17 mouse cellular contexts compared by ENCODE assay signal in the genomic region with DNA sequence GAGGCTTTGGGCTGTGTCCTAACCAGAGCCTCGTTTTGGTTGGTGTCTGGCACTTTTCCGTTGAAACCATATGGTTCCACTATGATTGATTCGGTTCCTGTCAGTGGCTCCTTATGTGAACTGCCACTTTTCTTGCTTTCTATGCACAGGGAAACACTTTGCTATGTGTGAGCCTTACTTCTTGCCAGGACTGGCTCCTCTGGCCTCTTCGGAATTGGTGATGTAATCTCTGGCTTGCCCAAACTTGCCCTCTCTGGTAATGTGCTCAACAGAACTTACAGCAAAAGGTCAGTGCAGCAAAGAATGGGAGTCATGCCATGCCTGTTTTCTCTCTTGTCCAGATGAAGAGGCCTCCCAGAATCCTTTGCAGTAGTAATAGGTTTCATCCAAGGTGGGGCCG.
DNase-seq lines count a peak whose midpoint lies in the region; TF ChIP-seq lines count a peak whose summit lies in the region.
"Had no signal": no experiment of that assay in that cellular context is flagged by ENCODE, and none has a peak within 500 bp of the region (broad histone marks: within the 10 kb centered on the region; RNA-seq: fewer than 3 reads in every experiment).

No protein-coding gene starts in this region.

- no peak overlapping the region for H3K27ac ChIP-seq in kidney, adult 2 months (ENCODE audit: insufficient read depth, low read depth, low read length)
- H3K27ac ChIP-seq: hindbrain, embryonic 13.5 days; limb, embryonic 10.5 days; liver, embryonic 12.5 days; macrophage; midbrain, embryonic 12.5 days; stomach, embryonic 15.5 days had no signal

- WGBS in kidney, adult 2 months = 83% methylated on average over 5 of the region's 5 CpGs

- no peaks in the 10 kb centered on the region for H3K36me3 ChIP-seq in kidney, adult 2 months (ENCODE audit: control insufficient read depth, insufficient read depth, low read length)
- H3K36me3 ChIP-seq: hindbrain, embryonic 13.5 days; limb, embryonic 10.5 days; liver, embryonic 12.5 days; midbrain, embryonic 12.5 days; stomach, embryonic 15.5 days had no signal

- no peak for TF ChIP-seq POLR2A in kidney, adult 2 months (IDR thresholded peaks at IDR 0.05; ENCODE audit: low read depth, low read length)
- TF ChIP-seq POLR2A in brain, embryonic 14.5 days (IDR thresholded peaks at IDR 0.05; ENCODE audit: borderline replicate concordance, extremely low read depth, insufficient read depth, insufficient read length, poor library complexity, severe bottlenecking) = no peak

- peak; percentile 24 to 25 for DNase-seq in cerebellum, postnatal 10 days
- no peak for DNase-seq in cerebellum, adult 11-12 months
- DNase-seq in kidney, adult 2 months = peak; percentile 17
- DNase-seq in kidney, postnatal 14 days = no peak
- peak; percentile 3 for DNase-seq in 3T3-L1 (ENCODE audit: low read depth, low spot score)
- peak; percentile 52 for DNase-seq in brain, embryonic 14.5 days (ENCODE audit: low read depth)
- no peak for DNase-seq in right cerebral cortex, postnatal 14 days
- no peak for DNase-seq in left cerebral cortex, adult 8-10 months (ENCODE audit: low spot score in 2 of 2)
- DNase-seq: B cell, adult 2 months; cerebellum, adult 18-20 months had no signal

- H3K4me1 ChIP-seq in kidney, adult 2 months (ENCODE audit: control insufficient read depth, insufficient read depth, low read length) = no peaks in the 10 kb centered on the region
- H3K4me1 ChIP-seq: liver, embryonic 12.5 days; midbrain, embryonic 12.5 days; stomach, embryonic 15.5 days had no signal

- no peak for TF ChIP-seq CTCF in kidney, adult 2 months (conservative IDR thresholded peaks at IDR 0.05; ENCODE audit: insufficient read depth, insufficient read length, low read depth, low read length)
- TF ChIP-seq CTCF in brain, embryonic 14.5 days (IDR thresholded peaks at IDR 0.05; ENCODE audit: borderline replicate concordance, extremely low read depth, insufficient read depth, insufficient read length) = no peak

- H3K4me3 ChIP-seq in kidney, adult 2 months (ENCODE audit: insufficient read depth, low read depth, low read length) = no peak overlapping the region
- H3K4me3 ChIP-seq: hindbrain, embryonic 13.5 days; limb, embryonic 10.5 days; liver, embryonic 12.5 days; midbrain, embryonic 12.5 days; myocyte; stomach, embryonic 15.5 days had no signal

- H3K27me3 ChIP-seq in kidney, adult 2 months (replicated peaks; ENCODE audit: control insufficient read depth, insufficient read depth, low read length) = no peaks in the 10 kb centered on the region
- H3K27me3 ChIP-seq: hindbrain, embryonic 13.5 days; liver, embryonic 12.5 days; midbrain, embryonic 12.5 days; stomach, embryonic 15.5 days had no signal

Comparison
In these comparisons a context has a peak if more than half of its experiments do, and no peak if none do; other contexts are left out.
1. DNase-seq: peak in cerebellum, postnatal 10 days (2 of 2), kidney, adult 2 months (single experiment), 3T3-L1 (single experiment) and brain, embryonic 14.5 days (single experiment); none in cerebellum, adult 11-12 months (single experiment), kidney, postnatal 14 days (single experiment), right cerebral cortex, postnatal 14 days (single experiment) and left cerebral cortex, adult 8-10 months (0 of 2).